Mouse (Mus musculus) hindbrain, embryonic 14.5 days (tissue): ENCODE data around the gene Zfp787. TPM values are rescaled to one million over a fixed set of nuclear protein-coding genes. Genes with fewer than 3 reads are reported as not detected.

Experiments
- polyA plus RNA-seq: library from polyadenylated mRNA; unstranded; fragments of >200 nt; fragmentation: Nextera tagmentation; extraction: Ambion mirVana; gene quantifications from 2 replicates; pipeline ENCODE4 v1.2.1, GENCODE M21; 2014

The Zfp787 gene
- polyA plus RNA-seq, 1 experiment from 2014 or later, result 14.5 TPM

Other genes starting within 250 kb of the Zfp787 start
- gene Vmn1r65, start 145.0 kb downstream of the Zfp787 start, polyA plus RNA-seq, result not detected in 2 replicates
- not detected in 2 replicates for gene Nlrp4c, start 110.8 kb downstream of the Zfp787 start, polyA plus RNA-seq
- 74.7 and 80.0 TPM in 2 replicates for gene Zfp444, start 16.2 kb upstream of the Zfp787 start, polyA plus RNA-seq
- gene Galp, start 41.1 kb upstream of the Zfp787 start, polyA plus RNA-seq, result not detected in 2 replicates
- not detected in 2 replicates for gene Zscan5b, start 66.3 kb upstream of the Zfp787 start, polyA plus RNA-seq
- not detected in 2 replicates for gene Epp13, start 96.7 kb upstream of the Zfp787 start, polyA plus RNA-seq
- 14.4 and 19.1 TPM in 2 replicates for gene Zfp667, start 130.6 kb upstream of the Zfp787 start, polyA plus RNA-seq
- gene Zfp583, start 175.3 kb upstream of the Zfp787 start, polyA plus RNA-seq, result 14.4 and 18.2 TPM in 2 replicates
- 5.9 and 6.5 TPM in 2 replicates for gene Gm3854, start 187.8 kb upstream of the Zfp787 start, polyA plus RNA-seq
- gene Zfp78, start 207.3 kb upstream of the Zfp787 start, polyA plus RNA-seq, result 5.7 and 6.6 TPM in 2 replicates
- gene Zfp28, start 227.3 kb upstream of the Zfp787 start, polyA plus RNA-seq, result 15.2 and 16.0 TPM in 2 replicates
- 8.2 and 8.3 TPM in 2 replicates for gene Smim17, start 242.7 kb upstream of the Zfp787 start, polyA plus RNA-seq